Mouse (Mus musculus): ENCODE measurements at regions not wholly inside any gene's neighbourhood (a gene's known extent, or its start where the extent isn't known, plus 50 kb on each side); places are given as distances from the start of the nearest gene placed in this dataset.
A peak's percentile ranks its signal among the peaks of the same experiment; 100 is the strongest.
"Not testable (repeated sequence)": the region's sequence is repeated elsewhere in the genome, so short reads cannot be mapped to it uniquely, and the experiment has no call there.

DNA sequence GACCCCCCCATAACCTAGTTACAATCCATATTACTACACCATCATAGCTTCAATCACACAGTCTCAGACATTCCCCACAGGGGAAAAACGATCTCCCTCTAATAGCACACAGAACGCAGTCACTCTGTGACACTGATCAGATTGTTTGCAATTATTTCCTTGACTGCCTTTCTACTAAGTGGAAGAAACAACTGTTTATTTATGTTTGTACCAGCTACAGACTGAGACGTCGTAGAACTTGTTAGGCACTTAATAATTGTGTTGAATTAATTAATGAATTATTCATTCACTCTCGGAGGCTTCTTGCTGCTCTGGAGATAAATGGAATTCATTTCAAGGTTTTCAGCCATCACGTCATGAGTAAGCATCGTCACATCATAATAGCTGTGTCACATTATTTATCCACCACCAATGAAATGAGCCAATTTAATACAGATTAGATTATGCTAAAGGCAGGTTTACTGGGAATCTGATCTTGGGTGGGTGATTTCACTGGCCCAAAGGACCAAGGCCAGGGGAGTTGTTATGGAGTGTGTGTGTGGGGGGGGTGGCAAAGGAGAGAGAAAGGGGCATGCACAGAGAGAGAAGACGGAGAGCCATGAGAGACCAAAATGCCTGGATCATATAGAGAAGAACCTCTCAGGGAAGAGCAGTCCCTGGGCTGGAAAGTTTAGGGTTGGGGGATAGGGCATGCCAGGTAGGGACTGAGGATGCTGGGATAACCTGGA is 355.7 kb upstream of the Zwint start:
- no peaks in the 10 kb centered on the region for H3K27me3 ChIP-seq
- H3K4me3 ChIP-seq, result no peak overlapping the region
- peak; percentile 44; the same call in 1 of the 2 replicates for ATAC-seq (ENCODE audit: low FRiP score, low read depth)
- H3K4me1 ChIP-seq, result no peaks in the 10 kb centered on the region
- 54% methylated on average over 8 of the region's 8 CpGs for WGBS
- no peak overlapping the region for H3K9ac ChIP-seq (replicated peaks)
- H3K27ac ChIP-seq (replicated peaks), result no peak overlapping the region
- H3K36me3 ChIP-seq, result no peaks in the 10 kb centered on the region
- no peaks in the 10 kb centered on the region for H3K9me3 ChIP-seq
- H3K4me2 ChIP-seq (replicated peaks), result no peak overlapping the region

DNA sequence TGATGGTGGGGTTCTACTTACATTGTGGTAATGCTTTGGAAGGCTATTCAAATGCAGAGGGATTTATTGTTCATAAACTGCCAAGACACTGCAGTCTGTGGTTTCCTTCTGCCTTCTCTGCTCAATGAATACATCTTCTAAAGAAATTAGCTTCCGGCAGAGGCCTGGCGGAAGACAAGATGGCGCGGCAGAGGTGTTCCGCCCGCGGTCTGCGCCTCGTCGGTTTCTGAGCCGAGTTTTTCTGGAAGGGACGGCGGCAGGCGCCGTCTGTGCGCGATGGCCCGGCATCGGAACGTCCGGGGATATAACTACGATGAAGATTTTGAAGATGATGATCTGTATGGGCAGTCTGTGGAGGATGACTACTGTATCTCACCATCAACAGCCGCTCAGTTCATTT is 345.6 kb upstream of the Zwint start:
- not testable (repeated sequence) for H3K9me3 ChIP-seq; H3K4me1 ChIP-seq; H3K4me3 ChIP-seq; H3K27ac ChIP-seq (replicated peaks); ATAC-seq (ENCODE audit: low FRiP score, low read depth); H3K36me3 ChIP-seq; H3K4me2 ChIP-seq (replicated peaks); H3K9ac ChIP-seq (replicated peaks); H3K27me3 ChIP-seq
- 93% methylated on average over 23 of the region's 23 CpGs for WGBS

DNA sequence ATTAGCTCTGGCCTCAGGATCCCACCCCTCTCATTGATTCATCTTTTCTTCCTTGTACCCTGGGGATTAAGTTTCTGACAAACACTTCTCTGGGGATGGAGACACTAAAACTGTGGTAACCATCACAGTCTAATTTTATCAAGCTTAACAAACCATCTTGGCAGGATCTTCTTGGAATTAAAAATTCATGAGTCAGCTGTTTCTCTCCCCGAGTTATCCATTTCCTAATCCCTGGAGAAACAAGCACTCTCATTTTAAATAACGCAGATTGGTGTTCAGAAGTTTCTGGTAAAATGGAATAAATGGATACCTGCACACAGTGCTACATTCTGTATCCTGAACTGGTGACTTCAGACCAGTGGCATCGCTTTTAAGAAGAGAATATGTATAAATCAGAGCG is 336.3 kb upstream of the Zwint start:
- no peaks in the 10 kb centered on the region for H3K4me1 ChIP-seq
- no peak overlapping the region for H3K4me2 ChIP-seq (replicated peaks)
- no peak overlapping the region for H3K4me3 ChIP-seq
- ATAC-seq (ENCODE audit: low FRiP score, low read depth), result no peak
- no peak overlapping the region for H3K27ac ChIP-seq (replicated peaks)
- H3K9me3 ChIP-seq, result no peaks in the 10 kb centered on the region
- 72% methylated on average over 4 of the region's 4 CpGs for WGBS
- no peaks in the 10 kb centered on the region for H3K27me3 ChIP-seq
- H3K9ac ChIP-seq (replicated peaks), result no peak overlapping the region
- no peaks in the 10 kb centered on the region for H3K36me3 ChIP-seq

- Histone ChIP-seq H3K9ac (replicated peaks) (no peak overlapping the region), H3K27me3 (no peaks in the 10 kb centered on the region), H3K4me1 (no peaks in the 10 kb centered on the region), H3K27ac (replicated peaks) (no peak overlapping the region), H3K4me3 (no peak overlapping the region), H3K9me3 (no peaks in the 10 kb centered on the region), H3K36me3 (no peaks in the 10 kb centered on the region), H3K4me2 (replicated peaks) (no peak overlapping the region)
- WGBS, result 89% methylated on average over 4 of the region's 4 CpGs
- no peak for ATAC-seq (ENCODE audit: low FRiP score, low read depth)
Observed at GRCm38 (mm10) chr10:72320307-72320706, 334.3 kb upstream of the Zwint start.

DNA sequence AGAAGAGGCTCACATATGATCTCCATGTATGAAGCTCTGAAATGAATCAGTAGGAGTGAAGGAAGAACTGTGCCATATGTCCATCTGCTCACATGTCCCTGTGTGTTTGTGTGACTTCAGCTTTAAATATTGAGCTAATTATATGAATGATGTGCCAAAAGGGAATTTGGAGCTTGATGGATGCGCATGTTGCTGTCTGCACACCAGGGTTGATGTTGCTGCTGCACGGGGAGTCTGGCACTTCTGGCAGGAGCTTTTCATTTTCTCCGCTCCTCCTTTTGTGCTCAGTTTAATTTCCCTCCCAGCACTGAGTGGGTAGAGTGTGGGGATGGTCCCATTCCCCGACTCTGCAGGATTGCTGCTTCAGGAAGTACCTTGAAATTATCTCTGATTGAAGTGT is 328.0 kb upstream of the Zwint start:
- ATAC-seq (ENCODE audit: low FRiP score, low read depth), result no peak
- no peaks in the 10 kb centered on the region for H3K27me3 ChIP-seq
- no peaks in the 10 kb centered on the region for H3K36me3 ChIP-seq
- H3K9ac ChIP-seq (replicated peaks), result no peak overlapping the region
- H3K9me3 ChIP-seq, result no peaks in the 10 kb centered on the region
- H3K4me1 ChIP-seq, result no peaks in the 10 kb centered on the region
- no peak overlapping the region for H3K4me2 ChIP-seq (replicated peaks)
- H3K27ac ChIP-seq (replicated peaks), result no peak overlapping the region
- WGBS, result 48% methylated on average over 4 of the region's 4 CpGs
- no peak overlapping the region for H3K4me3 ChIP-seq

GRCm38 (mm10) chr10:72347253-72347652 is 307.4 kb upstream of the Zwint start:
- Histone ChIP-seq H3K9ac (replicated peaks) (no peak overlapping the region), H3K36me3 (no peaks in the 10 kb centered on the region), H3K9me3 (no peaks in the 10 kb centered on the region), H3K27ac (replicated peaks) (no peak overlapping the region), H3K4me2 (replicated peaks) (no peak overlapping the region), H3K4me1 (0 out of 2 replicates have a peak, but pooled peaks cover 2% of the 10 kb centered on the region), H3K27me3 (no peaks in the 10 kb centered on the region), H3K4me3 (no peak overlapping the region)
- 33% methylated on average over 5 of the region's 5 CpGs for WGBS
- peak; percentile 65 for ATAC-seq (ENCODE audit: low FRiP score, low read depth)

DNA sequence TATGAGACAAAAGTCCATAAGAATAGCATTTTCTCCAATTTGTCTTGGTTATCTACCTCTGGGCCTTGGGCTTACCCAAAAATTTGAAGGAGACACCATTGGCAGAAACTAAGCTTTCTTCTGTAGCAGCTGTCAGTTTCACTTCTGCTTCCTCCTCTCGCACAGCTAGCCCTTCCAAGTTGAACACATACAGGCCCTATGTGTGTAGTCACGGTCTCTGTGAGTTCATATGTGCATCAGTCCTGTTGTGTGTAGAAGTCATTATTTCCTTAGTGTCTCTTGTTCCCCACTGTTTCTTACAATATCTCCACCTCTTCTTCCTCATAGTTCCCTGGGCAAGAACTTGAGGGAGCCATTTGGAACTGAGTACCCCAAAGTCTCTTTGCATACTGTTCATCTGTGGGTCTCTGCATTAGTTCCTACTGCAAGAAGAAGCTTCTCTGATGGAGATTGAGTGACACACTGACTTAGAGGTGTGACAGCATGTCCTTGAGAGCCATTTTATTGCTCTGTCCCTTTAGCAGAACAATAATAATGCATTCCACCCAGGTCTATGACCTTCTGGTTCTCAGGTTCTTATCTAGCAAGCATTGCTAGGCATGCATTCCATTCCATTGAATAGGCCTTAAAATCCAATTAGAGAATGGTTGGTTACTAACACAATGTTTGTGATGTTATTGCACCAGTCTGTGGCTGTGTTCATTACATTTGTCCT is 306.5 kb upstream of the Zwint start:
- H3K9ac ChIP-seq (replicated peaks), result no peak overlapping the region
- no peaks in the 10 kb centered on the region for H3K9me3 ChIP-seq
- no peak for ATAC-seq (ENCODE audit: low FRiP score, low read depth)
- no peak overlapping the region for H3K4me2 ChIP-seq (replicated peaks)
- no peaks in the 10 kb centered on the region for H3K27me3 ChIP-seq
- no peaks in the 10 kb centered on the region for H3K36me3 ChIP-seq
- no peaks in the 10 kb centered on the region for H3K4me1 ChIP-seq
- no peak overlapping the region for H3K4me3 ChIP-seq
- no peak overlapping the region for H3K27ac ChIP-seq (replicated peaks)
- WGBS, result 86% methylated on average over 2 of the region's 2 CpGs

DNA sequence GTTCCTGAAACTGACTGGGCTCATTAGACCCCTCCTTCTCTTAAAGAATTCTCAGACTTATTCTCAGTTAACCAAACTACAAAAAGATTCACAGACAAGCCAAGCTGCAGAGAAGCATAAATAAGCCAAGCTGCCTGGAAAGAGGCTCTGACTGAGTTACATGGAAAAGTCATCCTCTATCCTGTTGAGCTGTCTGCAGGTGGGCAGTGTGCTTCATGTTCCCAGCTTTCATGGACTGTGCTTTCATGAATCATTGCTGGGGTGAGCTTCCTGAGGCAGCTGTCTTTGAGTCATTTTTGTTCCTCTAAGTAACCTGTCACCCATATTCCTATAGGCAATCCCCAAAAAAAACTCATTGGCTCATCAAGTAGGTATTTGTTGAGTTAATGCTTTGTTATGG is 301.8 kb upstream of the Zwint start:
- H3K9me3 ChIP-seq, result no peaks in the 10 kb centered on the region
- no peaks in the 10 kb centered on the region for H3K36me3 ChIP-seq
- H3K9ac ChIP-seq (replicated peaks), result no peak overlapping the region
- no peaks in the 10 kb centered on the region for H3K27me3 ChIP-seq
- H3K4me2 ChIP-seq (replicated peaks), result no peak overlapping the region
- no peak overlapping the region for H3K27ac ChIP-seq (replicated peaks)
- H3K4me3 ChIP-seq, result no peak overlapping the region
- no peak for ATAC-seq (ENCODE audit: low FRiP score, low read depth)
- no peaks in the 10 kb centered on the region for H3K4me1 ChIP-seq

GRCm38 (mm10) chr10:72353515-72353914 is 301.1 kb upstream of the Zwint start:
- H3K9ac ChIP-seq (replicated peaks), result no peak overlapping the region
- no peaks in the 10 kb centered on the region for H3K4me1 ChIP-seq
- H3K4me2 ChIP-seq (replicated peaks), result no peak overlapping the region
- 73% methylated on average over 2 of the region's 2 CpGs for WGBS
- H3K4me3 ChIP-seq, result no peak overlapping the region
- no peaks in the 10 kb centered on the region for H3K9me3 ChIP-seq
- no peak for ATAC-seq (ENCODE audit: low FRiP score, low read depth)
- no peaks in the 10 kb centered on the region for H3K36me3 ChIP-seq
- H3K27ac ChIP-seq (replicated peaks), result no peak overlapping the region
- H3K27me3 ChIP-seq, result no peaks in the 10 kb centered on the region

DNA sequence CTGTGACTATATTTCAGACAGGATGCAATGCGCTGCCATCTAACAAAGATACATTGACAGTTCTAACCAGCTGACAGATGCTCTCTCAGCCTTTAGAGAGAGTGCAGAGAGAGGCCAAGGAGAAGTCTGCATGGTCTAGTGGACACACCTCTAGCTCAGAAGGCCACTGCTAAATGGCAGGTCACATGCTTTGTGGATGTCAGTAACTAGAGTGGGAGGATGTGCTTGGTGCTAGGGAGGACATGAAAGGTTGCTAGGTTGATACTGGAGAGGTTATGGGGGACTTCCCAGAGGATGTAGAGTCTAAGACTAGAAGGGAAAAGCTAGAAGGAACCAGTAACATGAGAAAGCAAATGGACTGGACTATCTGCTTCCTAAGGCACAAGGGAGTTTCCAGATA is 271.3 kb upstream of the Zwint start:
- Histone ChIP-seq H3K36me3 (no peaks in the 10 kb centered on the region), H3K4me2 (replicated peaks) (no peak overlapping the region), H3K27ac (replicated peaks) (no peak overlapping the region), H3K4me3 (no peak overlapping the region), H3K27me3 (no peaks in the 10 kb centered on the region), H3K9ac (replicated peaks) (no peak overlapping the region), H3K9me3 (no peaks in the 10 kb centered on the region), H3K4me1 (no peaks in the 10 kb centered on the region)
- no peak for ATAC-seq (ENCODE audit: low FRiP score, low read depth)
- WGBS, result 88% methylated on average over 1 of the region's 1 CpGs

DNA sequence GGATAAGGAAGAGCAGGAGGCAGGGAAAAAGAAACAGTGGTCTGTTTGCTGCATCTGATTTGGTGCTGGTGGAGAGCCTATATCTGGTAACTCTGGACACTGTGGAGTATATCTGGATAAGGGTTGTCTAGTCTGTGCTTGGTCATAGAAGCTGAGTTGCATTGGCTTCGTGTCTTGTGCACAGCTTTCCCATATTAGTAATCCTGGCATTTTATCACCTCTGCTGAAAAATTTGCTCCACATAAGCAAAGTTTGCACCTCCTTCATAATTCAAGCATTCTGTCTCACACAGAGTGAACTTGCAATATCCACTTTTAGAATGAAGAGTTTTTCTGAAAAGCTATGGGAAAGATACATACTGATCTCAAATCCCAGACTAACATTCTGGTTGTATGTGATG is 269.8 kb upstream of the Zwint start:
- no peaks in the 10 kb centered on the region for H3K27me3 ChIP-seq
- no peaks in the 10 kb centered on the region for H3K4me1 ChIP-seq
- H3K27ac ChIP-seq (replicated peaks), result no peak overlapping the region
- no peak overlapping the region for H3K9ac ChIP-seq (replicated peaks)
- H3K36me3 ChIP-seq, result no peaks in the 10 kb centered on the region
- H3K4me3 ChIP-seq, result no peak overlapping the region
- WGBS, result 71% methylated on average over 1 of the region's 1 CpGs
- no peaks in the 10 kb centered on the region for H3K9me3 ChIP-seq
- no peak overlapping the region for H3K4me2 ChIP-seq (replicated peaks)
- no peak for ATAC-seq (ENCODE audit: low FRiP score, low read depth)

DNA sequence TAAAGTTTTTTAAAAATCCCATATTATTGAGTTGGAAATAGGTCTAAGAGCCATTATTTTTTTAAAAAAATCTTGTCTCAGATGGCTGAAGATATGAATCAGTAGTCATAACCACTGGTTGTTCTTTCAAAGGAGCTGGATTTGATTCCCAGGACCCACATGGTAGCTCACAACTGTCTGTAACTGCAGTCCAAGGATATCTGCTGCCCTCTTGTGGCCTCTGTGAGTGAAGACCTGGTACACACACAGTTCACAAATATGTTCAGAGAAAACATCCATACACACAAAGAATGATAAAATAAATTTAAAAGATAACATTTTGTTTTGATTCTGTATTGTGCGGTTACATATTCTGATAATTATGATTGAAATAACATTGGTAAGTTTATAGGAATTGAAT is 263.2 kb upstream of the Zwint start:
- WGBS, result 97% methylated on average over 1 of the region's 1 CpGs
- Histone ChIP-seq H3K4me3 (no peak overlapping the region), H3K27me3 (no peaks in the 10 kb centered on the region), H3K4me2 (replicated peaks) (no peak overlapping the region), H3K36me3 (no peaks in the 10 kb centered on the region), H3K9me3 (no peaks in the 10 kb centered on the region), H3K4me1 (no peaks in the 10 kb centered on the region), H3K9ac (replicated peaks) (no peak overlapping the region), H3K27ac (replicated peaks) (no peak overlapping the region)
- ATAC-seq (ENCODE audit: low FRiP score, low read depth), result no peak
